Mouse (Mus musculus): ENCODE results near the gene Megf8.

- TF ChIP-seq CTCF (IDR thresholded peaks at IDR 0.05; ENCODE audit: insufficient read depth, low read depth, low read length) (no peak), POLR2A (IDR thresholded peaks at IDR 0.05; ENCODE audit: insufficient read depth, low read depth, low read length) (no peak)
Measured at GRCm38 (mm10) chr7:25292107-25292506, 24.9 kb upstream of the Megf8 start.

All from olfactory bulb, adult 2 months (tissue).